In the genomic region with DNA sequence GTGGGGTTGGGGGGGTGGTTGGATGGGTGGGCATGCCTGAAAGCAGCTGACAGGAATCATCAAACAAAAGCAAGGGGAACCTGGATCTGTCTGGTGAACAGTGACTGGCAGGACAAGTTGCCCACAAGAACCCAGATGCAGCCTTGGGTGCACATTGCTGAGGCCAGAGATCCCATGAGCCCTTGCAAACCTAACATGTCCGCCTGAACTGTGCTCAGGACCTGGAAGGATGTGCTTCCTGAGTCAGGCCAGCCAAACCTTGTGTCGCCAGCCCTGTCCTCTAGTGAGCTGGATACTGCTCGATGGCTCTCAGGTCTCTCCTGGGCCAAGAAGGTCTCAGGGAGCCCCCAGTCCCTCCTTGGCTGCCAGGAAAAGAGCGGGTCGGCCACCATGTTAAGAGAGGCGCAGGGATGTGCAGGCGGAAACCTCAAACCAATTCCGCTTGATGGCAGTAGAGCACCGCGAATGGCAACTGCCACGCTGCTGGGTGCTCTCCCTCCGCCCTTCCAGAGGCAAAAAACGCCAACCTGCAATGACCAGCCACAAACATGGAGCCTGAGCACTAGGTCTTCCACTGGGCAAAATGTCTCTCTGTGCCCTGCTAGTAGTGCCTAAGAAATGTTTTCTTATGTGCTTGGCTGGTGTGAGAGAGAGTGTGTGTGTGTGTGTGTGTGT, we compare ENCODE assay signal across 7 mouse cellular contexts.
DNase-seq lines count a peak whose midpoint lies in the region; ATAC-seq and TF ChIP-seq lines count a peak whose summit lies in the region.
"Not testable (repeated sequence)": the region's sequence is repeated elsewhere in the genome, so short reads cannot be mapped to it uniquely, and the experiment has no call there.

No protein-coding gene starts in this region.

- ATAC-seq in Patski; forebrain, postnatal 0 days; hindbrain, postnatal 0 days; limb, embryonic 11.5 days (ENCODE audit: insufficient number of reproducible peaks, low FRiP score, low TSS enrichment, low read depth): not testable (repeated sequence)

- CTCF ChIA-PET in Patski (lab: Charles Lee): not testable (repeated sequence)

- H3K36me3 ChIP-seq in forebrain, postnatal 0 days (ENCODE audit: insufficient read depth); hindbrain, postnatal 0 days (ENCODE audit: insufficient read depth, low read length); limb, embryonic 11.5 days (ENCODE audit: control insufficient read depth, insufficient read depth, low read length): not testable (repeated sequence)

- not testable (repeated sequence) for H3K9me3 ChIP-seq in forebrain, postnatal 0 days (ENCODE audit: low read length); hindbrain, postnatal 0 days (ENCODE audit: low read length); limb, embryonic 11.5 days (ENCODE audit: control insufficient read depth, low read length)

- H3K27ac ChIP-seq in forebrain, postnatal 0 days (ENCODE audit: low read depth, low read length); hindbrain, postnatal 0 days; limb, embryonic 11.5 days (replicated peaks; ENCODE audit: low read depth, low read length): not testable (repeated sequence)

- peak; percentile 97 for DNase-seq in Patski (ENCODE audit: low read depth, low spot score)
- DNase-seq in c-Kit-positive CD71-positive TER-119-positive erythroid progenitor cells, embryonic 14.5 days (ENCODE audit: low spot score): peak; percentile 69
- peak; percentile 50 for DNase-seq in forebrain, postnatal 0 days
- peak; percentile 27 for DNase-seq in hindbrain, postnatal 0 days (ENCODE audit: low spot score)
- DNase-seq in limb, embryonic 11.5 days (ENCODE audit: low spot score): peak; percentile 23
- DNase-seq in mesoderm, embryonic 11.5 days (ENCODE audit: low read depth, low spot score): peak; percentile 69
- peak; percentile 81 for DNase-seq in retina, embryonic 14.5 days (ENCODE audit: low spot score)

- not testable (repeated sequence) for H3K4me2 ChIP-seq in forebrain, postnatal 0 days (ENCODE audit: low read depth); hindbrain, postnatal 0 days (ENCODE audit: low read depth, low read length); limb, embryonic 11.5 days (ENCODE audit: low read depth, severe bottlenecking)

- H3K27me3 ChIP-seq in Patski; forebrain, postnatal 0 days (ENCODE audit: insufficient read depth, low read length); hindbrain, postnatal 0 days (ENCODE audit: insufficient read depth, low read length); limb, embryonic 11.5 days (ENCODE audit: control insufficient read depth, insufficient read depth, low read length): not testable (repeated sequence)

- in situ Hi-C loops in Patski (cut with MboI; ENCODE audit: low pct_unique_long_range_greater_than_20kb): not testable (repeated sequence)

- TF ChIP-seq CTCF in Patski (IDR thresholded peaks at IDR 0.05): not testable (repeated sequence)
- 0 out of 2 replicates have a peak, but pooled peaks have one; percentile 10 for TF ChIP-seq CTCF in forebrain, postnatal 0 days (IDR thresholded peaks at IDR 0.05; ENCODE audit: low read depth)
- TF ChIP-seq CTCF in hindbrain, postnatal 0 days (IDR thresholded peaks at IDR 0.05; ENCODE audit: low read depth): peak; percentile 40

- POLR2A ChIA-PET in Patski (lab: Charles Lee): not testable (repeated sequence)

- H3K4me3 ChIP-seq in forebrain, postnatal 0 days (ENCODE audit: low read depth, low read length); hindbrain, postnatal 0 days (ENCODE audit: low read length); limb, embryonic 11.5 days (ENCODE audit: low read depth, low read length): not testable (repeated sequence)

- not testable (repeated sequence) for H3K9ac ChIP-seq in forebrain, postnatal 0 days; hindbrain, postnatal 0 days (replicated peaks; ENCODE audit: low read length); limb, embryonic 11.5 days (ENCODE audit: low read length)

- 64% methylated on average over 9 of the region's 13 CpGs for WGBS in forebrain, postnatal 0 days
- 45% methylated on average over 10 of the region's 13 CpGs for WGBS in hindbrain, postnatal 0 days
- 80% methylated on average over 10 of the region's 13 CpGs for WGBS in limb, embryonic 11.5 days

- H3K4me1 ChIP-seq in forebrain, postnatal 0 days (ENCODE audit: insufficient read depth); hindbrain, postnatal 0 days (ENCODE audit: insufficient read depth, low read length); limb, embryonic 11.5 days (ENCODE audit: control insufficient read depth, insufficient read depth, low read length): not testable (repeated sequence)

Comparison
In these comparisons a context has a peak if more than half of its experiments do, and no peak if none do; other contexts are left out.
1. DNase-seq: peak in every context shown above with its lines; median percentile 97 in Patski; 81 in retina, embryonic 14.5 days; 69 in c-Kit-positive CD71-positive TER-119-positive erythroid progenitor cells, embryonic 14.5 days; 69 in mesoderm, embryonic 11.5 days; 50 in forebrain, postnatal 0 days; 27 in hindbrain, postnatal 0 days; 23 in limb, embryonic 11.5 days.